Mouse (Mus musculus): ENCODE results near the gene Pde12. TPM values are rescaled to one million over a fixed set of nuclear protein-coding genes. Genes with fewer than 3 reads are reported as not detected.

Gene Pde12
- total RNA-seq, 2 experiments from 2014 or later = 12.0 to 13.5 TPM

DNA sequence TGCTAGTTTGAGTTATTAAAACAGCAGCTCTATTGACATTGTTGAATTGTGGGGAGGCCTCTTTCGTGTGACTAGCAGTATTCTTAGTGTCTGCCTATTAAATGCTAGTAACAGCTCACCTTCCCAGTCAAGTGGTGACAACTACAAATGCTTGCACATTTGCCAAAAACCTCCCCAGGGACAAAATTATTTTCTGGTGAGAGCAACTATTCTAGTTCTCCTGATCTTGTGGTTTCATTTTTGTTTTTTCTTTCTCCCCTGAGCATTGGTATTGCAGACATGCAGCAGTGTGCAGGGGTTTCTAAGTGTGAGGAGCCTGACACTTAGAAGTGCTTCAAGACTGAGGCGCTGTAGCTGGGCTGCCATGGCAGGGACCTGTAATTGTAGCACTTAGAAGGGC lies 21.9 kb downstream of the Pde12 start:
- intact Hi-C loops (cut with DNase I) = no loop called here
- DNase-seq = no peak

DNA sequence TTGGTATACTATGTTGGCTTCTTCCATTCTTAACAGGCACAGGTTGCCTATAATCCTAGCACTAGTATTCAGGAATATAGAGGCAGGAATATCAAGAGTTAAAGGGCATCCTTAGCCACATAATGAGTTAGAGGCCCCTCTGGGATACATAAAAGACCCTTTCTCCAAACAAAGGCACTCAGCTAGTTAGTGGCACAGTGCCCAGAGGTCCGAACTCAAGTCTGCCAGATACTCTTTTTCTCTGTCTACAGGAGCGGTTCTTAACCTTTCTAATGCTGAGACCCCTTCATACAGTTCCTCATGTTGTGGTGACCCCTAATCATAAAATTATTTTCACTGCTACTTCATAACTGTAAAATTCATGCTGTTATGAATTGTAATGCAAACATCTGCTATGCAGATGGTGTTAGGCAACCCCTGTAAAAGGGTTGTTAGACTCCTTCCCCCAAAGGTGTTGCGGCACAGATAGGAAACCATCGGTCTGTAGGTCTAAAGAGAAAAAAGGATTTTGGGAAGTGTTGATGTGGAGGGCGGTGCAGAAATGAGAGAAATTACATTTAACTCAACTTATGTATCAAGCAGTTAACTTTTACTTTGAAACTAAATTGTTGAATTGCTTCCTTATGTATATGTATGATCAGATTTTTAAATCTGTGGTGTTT lies 23.6 kb downstream of the Pde12 start:
- intact Hi-C loops (cut with DNase I) = no loop called here
- peak; percentile 50 for DNase-seq

DNA sequence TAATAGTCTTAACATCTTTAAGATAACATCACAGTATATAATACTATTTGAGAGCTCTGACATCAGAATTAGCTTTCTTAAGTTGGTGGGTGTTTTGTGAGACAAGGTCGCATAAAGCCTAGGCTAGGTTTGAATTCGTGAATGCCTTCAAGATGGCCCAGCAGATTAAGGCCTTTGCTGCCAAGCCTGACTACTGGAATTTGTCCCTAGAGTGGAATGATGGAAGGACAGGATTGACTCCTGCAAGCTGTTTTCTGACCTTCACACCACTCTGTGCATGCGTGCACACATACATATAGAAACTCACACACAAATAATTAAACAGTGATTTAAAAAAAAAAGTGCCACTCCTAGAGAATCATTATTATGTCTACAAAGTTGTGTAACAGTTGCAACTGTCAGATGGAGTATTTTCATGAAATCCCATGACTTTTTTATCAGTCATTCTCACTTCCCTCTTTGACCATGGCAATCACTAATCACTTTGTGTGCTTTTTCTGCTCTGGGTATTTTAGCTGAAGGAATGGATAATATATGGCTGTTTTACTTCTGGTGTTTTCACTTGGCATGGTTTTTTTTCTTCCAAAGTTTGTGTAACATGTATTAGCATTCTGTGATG lies 26.6 kb downstream of the Pde12 start:
- no peak for DNase-seq
- intact Hi-C loops (cut with DNase I) = no loop called here

DNA sequence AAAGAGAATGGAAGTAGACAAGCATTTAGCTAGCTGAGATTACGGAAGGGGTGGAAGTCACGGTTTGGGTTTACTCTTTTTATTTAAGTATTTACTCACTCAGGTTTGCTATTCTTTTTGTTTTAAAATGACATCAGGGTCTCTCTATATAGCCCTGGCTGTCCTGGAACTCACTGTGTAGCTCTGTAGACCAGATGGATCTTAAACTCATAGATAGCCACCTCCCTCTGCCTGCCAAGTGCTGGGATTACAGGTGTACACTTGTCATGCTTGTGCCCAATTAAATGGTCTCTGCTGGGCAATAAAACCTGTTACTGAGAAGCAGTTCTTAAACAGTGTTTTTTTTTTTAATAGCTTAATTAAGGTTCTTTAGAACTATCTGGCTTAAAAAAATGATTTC lies 29.7 kb downstream of the Pde12 start:
- peak; percentile 5 for DNase-seq
- intact Hi-C loops (cut with DNase I) = loop anchor here (10.0 kb wide), 1 partner anchor 65 kb away; the partner anchor contains the start of gene Dennd6a

DNA sequence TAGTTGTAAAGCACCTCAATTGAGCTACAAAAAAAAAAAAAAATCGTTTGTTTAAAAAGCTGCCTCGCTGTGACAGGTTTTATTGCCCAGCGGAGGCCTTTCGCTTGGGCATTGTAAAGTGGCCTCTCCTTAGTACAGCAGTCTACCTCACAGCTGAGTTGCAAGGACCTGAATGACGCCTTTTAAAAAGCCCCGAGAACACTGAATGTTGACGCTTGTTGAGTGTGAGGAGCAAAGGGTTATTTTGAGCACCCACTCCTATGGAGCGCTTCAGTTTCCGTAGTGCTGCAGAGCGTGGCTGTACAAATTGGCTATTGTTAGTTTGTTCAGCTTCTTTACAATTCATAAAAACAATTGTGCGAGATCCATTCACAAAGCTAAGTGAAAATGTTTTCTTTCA lies 30.4 kb downstream of the Pde12 start:
- no peak for DNase-seq
- intact Hi-C loops (cut with DNase I) = loop anchor here (10.0 kb wide), 1 partner anchor 64 kb away; the partner anchor contains the start of gene Dennd6a

DNA sequence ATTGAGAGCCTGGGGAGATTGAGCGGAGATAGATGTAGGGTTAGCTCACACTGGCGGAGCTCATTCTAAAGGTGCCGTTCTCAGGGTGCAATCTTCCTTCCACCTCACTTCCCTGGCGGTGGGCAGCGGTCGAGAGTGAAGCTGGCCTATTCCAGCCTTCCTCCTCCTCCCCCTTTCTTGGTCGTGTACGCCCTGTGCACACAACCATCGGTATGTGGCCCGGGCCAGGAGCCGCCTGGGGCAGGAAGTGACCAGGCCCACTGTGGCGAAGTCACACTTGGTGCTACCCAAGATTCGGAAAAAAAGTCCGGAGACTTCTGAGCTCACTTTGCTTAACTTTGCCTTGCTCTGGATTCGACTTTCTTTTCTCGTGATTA lies 31.0 kb downstream of the Pde12 start:
- DNase-seq = peak; percentile 36
- intact Hi-C loops (cut with DNase I) = loop anchor here (10.0 kb wide), 1 partner anchor 64 kb away; the partner anchor contains the start of gene Dennd6a

DNA sequence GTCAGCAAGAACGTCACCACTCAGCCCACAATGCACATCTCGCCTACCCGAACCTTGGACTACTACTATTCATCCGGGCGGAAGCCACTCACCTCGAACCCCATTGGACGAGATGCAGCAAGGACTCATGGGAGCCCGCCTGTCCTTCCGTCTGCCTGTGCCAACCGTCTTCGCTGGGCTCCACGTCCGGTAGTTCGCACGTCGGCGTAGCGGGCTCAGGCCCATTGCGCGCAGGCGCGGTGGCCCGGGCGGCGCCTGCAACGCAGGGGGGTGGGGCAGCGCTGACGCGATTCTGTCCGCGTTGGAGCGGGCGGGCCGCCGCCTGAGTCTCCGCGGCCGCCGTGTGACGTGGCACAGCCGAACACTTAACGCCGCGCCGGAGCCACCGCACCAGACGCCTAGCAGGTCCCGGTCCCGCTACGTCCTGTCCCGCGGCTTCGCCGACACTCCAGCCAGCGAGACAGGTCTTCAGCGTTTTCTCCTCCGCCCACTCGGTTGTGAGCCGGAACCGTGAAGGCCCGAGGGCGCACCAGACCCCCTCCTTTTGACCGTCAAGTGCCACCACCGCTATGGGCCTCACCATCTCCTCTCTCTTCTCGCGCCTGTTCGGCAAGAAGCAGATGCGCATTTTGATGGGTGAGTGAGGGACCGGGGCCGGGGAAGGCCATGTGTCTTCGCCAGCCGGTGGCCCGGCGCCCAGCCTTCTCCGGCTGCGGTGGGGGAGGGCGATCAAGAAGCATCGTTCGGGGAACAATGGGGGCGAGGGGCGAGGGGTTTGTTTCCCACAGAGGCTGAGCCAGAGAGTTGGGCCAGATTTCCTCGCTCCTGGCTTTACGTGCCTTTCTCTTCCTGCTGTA lies 31.6 kb downstream of the Pde12 start, which contains the start of gene Arf4:
Gene Arf4, plus strand, starts transcription at position 224 of the 857 bp plus-strand sequence.
- intact Hi-C loops (cut with DNase I) = loop anchor here (10.0 kb wide), 1 partner anchor 63 kb away; the partner anchor contains the start of gene Dennd6a
- peak; percentile 98 for DNase-seq

- DNase-seq = peak; percentile 11
- intact Hi-C loops (cut with DNase I) = loop anchor here (10.0 kb wide), 1 partner anchor 62 kb away; the partner anchor contains the start of gene Dennd6a
These were observed 32.4 kb downstream of the Pde12 start for GRCm38 (mm10) chr14:26637025-26637850.

GRCm38 (mm10) chr14:26626605-26627140 lies 43.0 kb downstream of the Pde12 start:
- intact Hi-C loops (cut with DNase I) = loop anchor here (10.0 kb wide), 1 partner anchor 318 kb away; no protein-coding TSS in a partner anchor
- no peak for DNase-seq

- intact Hi-C loops (cut with DNase I) = loop anchor here (10.0 kb wide), 1 partner anchor 320 kb away; no protein-coding TSS in a partner anchor
- no peak for DNase-seq
These were observed 44.4 kb downstream of the Pde12 start for GRCm38 (mm10) chr14:26625301-26625700.

DNA sequence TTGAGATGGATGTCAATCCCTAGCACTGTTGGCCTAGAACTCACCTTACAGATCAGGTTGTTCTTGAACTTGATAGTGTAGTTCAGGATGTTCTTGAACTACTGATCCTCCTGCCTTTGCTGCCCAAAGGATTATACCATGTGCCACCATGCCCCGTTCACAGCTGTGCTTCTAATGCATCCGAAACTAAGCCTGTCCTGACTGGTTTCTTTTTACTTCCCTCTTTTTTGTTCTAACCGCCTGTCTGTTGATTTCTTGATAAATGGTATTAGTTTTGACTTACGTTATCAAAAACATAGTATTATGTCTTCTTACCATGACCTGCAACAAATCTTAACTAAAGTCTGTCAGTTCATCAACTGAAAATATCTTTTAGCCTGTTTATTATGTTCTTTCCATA lies 59.0 kb downstream of the Pde12 start:
- intact Hi-C loops (cut with DNase I) = loop anchor here (10.0 kb wide), 1 partner anchor 126 kb away; no protein-coding TSS in a partner anchor
- no peak for DNase-seq

Small RNAs within 50 kb of the gene (microRNA-seq; reads per million reads assigned to microRNA genes)
- gene Mir7672 = 3.3 reads per million, percentile 4 among the genes with 10 or more reads in this experiment

Other genes starting within 250 kb of the Pde12 start
- gene Slmap, start 135.0 kb downstream of the Pde12 start, total RNA-seq (2021) = 10 to 100 TPM; 60.7 to 67.6 TPM
- gene Dennd6a, start 96.0 kb downstream of the Pde12 start, total RNA-seq (2021) = 10 to 100 TPM; 19.7 to 22.7 TPM
- 100 to 1,000 TPM; 212 to 232 TPM for gene Arf4, start 31.8 kb downstream of the Pde12 start, total RNA-seq (2021)
- under 1 TPM; 0.40 to 0.56 TPM for gene Dnah12, start 23.4 kb upstream of the Pde12 start, total RNA-seq (2021)
- not detected for gene Asb14, start 224.7 kb upstream of the Pde12 start, total RNA-seq (2021)

All from left cerebral cortex, postnatal 4 days (tissue).